Mouse (Mus musculus): ENCODE measurements around the gene Olfr317.
A peak's percentile ranks its signal among the peaks of the same experiment; 100 is the strongest.
"Not testable (repeated sequence)": the region's sequence is repeated elsewhere in the genome, so short reads cannot be mapped to it uniquely, and the experiment has no call there.

The Olfr317 gene

DNA sequence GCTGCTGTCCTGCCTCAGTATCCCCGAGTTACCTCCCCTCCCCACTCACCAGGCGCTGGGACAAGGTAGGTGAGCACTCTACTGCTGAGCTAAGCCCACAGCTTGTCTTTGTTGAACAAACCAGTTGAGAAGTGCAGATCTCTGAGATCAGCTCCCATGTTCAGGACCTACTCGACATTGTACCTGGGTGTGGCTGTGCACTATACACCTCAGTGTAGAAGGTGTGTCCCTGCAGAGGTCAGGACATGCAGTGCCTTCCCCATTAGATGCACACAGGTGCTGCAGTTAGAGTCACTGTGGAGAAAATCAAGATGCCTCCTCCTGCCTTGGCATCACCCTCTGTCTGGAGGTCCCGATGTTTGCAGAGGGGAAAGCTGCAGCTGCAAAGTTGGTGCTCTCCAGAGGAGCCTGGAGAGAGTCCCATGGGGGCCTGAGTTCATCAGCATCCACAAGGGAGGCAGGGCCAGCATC is at the start of gene Olfr317:
TSS of gene Olfr317 (minus strand) at position 421 of the 471 bp plus-strand sequence.
- no peak for DNase-seq (ENCODE audit: low spot score in 2 of 2)

- no peak for DNase-seq (ENCODE audit: low spot score in 2 of 2)
Observed at GRCm38 (mm10) chr11:58788346-58788745, 49.3 kb upstream of the Olfr317 start.

DNA sequence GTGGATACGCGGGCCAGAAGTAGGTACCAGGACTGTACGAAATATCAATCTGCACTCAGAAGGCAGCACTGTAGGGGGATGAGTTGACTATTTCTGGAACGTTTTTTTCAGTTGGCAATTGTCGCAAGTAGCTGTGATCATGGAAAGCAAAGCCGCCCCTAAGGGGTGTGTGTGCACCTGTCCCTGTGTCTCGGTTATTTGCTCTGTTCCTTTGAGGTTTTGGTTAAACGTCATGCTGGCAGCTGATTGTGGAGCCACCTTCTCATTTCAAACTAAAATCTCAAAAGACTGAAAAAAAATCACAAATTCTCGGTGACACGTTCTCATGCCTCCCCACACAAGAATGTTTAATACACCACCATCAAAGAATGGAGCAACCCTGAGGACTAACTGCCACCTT is 48.6 kb upstream of the Olfr317 start:
- no peak for DNase-seq (ENCODE audit: low spot score in 2 of 2)

DNA sequence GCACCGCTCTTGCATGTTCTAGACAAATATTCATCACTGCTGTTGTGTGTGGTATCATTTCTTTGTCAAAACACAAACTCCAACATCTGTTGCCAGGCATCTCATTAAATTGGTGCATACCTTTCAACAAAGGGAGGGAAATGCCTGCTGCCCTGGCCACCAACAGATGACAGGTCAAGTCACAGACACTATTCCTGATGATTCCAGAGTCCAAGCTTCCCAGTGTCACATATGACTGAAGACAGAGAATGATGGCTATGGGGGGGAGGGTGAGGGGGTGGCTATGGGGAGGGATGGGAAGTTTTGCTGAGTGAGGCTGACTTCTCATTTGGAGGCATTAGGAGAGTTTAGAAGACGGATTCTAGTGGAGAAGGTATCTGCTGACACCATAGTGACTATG is 45.2 kb upstream of the Olfr317 start:
- no peak for DNase-seq (ENCODE audit: low spot score in 2 of 2)

GRCm38 (mm10) chr11:58782480-58783089 is 43.6 kb upstream of the Olfr317 start, which contains the start of gene Olfr314:
Gene Olfr314 (plus strand): TSS chr11:58782952.
- no peak for DNase-seq (ENCODE audit: low spot score in 2 of 2)

DNA sequence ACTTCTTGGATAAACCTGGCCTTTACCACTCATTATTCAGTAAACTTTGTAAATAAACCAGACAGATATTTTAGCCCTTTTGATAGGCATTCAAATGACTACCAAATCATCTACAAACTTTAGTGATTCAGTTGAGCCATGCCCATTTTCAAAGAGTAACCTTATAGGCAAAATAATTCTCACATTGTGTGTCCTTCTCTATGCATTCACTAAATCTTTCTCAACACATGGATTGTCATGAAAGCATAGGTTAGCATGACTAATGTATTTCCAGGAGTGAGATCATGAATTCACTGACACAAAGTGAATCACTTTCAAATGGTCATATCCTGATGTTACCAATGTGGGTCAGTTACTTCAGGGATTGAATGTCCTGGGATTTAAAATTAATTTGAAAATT is 33.9 kb upstream of the Olfr317 start, which contains the start of gene Olfr315:
TSS of gene Olfr315 (plus strand) at position 301 of the 400 bp plus-strand sequence.
- DNase-seq (ENCODE audit: low spot score in 2 of 2) = no peak

GRCm38 (mm10) chr11:58752434-58752833 is 13.4 kb upstream of the Olfr317 start, which contains the start of gene Olfr316:
Gene Olfr316 (plus strand): TSS chr11:58752734.
- no peak for DNase-seq (ENCODE audit: low spot score in 2 of 2)

- DNase-seq (ENCODE audit: low spot score in 2 of 2) = peak; percentile 50 to 62
Observed at GRCm38 (mm10) chr11:58751096-58751495, 12.1 kb upstream of the Olfr317 start.

DNA sequence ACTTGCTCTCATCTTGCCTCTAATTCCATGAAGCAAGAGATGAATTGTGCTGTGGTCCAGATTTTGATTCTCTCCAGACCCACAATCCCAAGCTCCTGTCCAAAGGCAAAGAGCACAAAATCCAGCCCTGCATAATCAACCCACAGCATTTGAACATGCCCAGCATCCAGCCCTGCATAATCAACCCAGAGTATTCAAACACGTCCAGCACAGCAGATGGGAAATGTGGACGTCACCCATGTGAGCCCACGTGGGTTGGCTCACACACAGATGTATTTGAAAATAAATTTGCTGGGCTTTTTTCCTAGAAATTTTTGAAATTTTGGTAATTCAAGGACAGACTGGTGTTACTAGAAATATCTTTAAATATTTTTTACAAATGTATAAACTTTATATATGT is 5.6 kb downstream of the Olfr317 start:
- DNase-seq (ENCODE audit: low spot score in 2 of 2) = peak; percentile 20 to 40

DNA sequence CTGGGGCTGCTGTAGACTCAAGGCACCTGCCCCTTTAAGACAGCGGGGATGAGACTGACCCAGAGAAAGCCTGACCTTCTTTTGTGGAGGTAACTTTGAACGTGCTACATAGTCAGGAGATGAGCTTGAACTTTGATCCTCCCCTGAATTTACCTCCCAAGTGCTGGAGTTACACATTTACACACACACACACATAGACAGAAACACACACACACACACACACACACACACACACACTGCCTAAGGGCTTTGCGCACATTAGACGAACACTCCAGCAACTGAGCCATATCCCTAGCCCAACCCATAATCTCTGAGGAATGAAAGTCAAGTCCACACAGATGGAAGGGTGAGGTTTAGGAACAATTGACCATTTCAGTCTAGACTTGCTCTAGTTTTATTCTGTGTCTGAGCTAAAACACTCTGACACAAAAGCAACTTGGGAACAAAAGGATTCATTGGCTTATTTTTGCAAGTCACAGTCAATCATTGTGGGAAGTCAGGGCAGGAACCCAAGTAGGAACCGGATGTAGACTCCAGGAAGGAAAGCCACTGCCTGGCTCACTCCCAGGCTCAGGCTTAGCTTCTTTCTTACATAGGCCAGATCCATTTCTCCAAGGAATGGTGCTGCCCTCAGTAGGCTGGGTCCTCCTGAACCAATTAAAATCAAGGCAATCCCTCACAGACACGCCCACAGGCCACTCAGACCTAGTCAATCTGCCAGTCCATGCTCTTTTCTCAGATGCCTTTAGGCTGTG is 10.9 kb downstream of the Olfr317 start:
- DNase-seq (ENCODE audit: low spot score in 2 of 2) = not testable (repeated sequence)

- no peak for DNase-seq (ENCODE audit: low spot score in 2 of 2)
Observed at GRCm38 (mm10) chr11:58723914-58724313, 15.1 kb downstream of the Olfr317 start, which contains the start of gene Olfr318. Gene Olfr318 (minus strand): TSS chr11:58724014.

DNA sequence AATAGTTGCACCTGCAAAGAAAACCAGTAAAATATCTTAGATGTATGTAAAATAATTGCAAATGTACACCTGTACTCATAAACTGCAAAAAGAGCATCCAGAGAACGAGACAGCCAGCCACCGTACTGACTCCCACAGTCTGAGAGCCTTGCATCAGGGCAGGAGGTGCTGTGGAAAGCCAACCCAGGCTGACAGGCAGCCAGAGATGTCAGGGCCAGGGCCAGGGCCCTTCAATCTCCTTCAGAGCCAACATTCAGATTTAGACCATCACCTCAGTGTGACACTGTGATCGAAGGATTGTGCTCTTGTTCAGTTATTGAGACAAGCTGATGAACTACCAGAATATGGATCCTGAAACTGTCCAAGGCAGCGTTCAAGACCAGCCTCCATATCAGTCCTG is 19.3 kb downstream of the Olfr317 start:
- DNase-seq (ENCODE audit: low spot score in 2 of 2) = no peak

GRCm38 (mm10) chr11:58717723-58718122 is 21.3 kb downstream of the Olfr317 start:
- DNase-seq (ENCODE audit: low spot score in 2 of 2) = not testable (repeated sequence)

DNA sequence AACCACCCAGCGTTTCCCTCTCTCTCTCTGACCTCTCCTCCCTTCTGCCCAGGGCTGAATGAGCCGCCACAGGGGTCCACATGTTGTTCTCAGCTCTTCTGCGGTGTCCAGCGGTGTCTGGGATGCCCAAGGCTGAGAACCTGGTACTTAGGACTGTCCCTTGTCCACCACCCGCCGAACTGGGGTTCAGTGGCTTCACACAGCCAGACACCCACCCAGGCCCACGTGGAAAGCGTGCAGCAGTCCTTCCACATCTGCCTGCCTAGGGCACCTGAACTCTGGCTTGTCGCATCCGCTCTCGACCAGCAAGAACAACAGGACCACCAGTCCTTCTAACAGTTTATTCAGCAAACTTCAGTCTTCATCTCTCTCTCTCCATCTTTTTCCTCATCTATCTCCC is 29.9 kb downstream of the Olfr317 start:
- DNase-seq (ENCODE audit: low spot score in 2 of 2) = no peak

DNA sequence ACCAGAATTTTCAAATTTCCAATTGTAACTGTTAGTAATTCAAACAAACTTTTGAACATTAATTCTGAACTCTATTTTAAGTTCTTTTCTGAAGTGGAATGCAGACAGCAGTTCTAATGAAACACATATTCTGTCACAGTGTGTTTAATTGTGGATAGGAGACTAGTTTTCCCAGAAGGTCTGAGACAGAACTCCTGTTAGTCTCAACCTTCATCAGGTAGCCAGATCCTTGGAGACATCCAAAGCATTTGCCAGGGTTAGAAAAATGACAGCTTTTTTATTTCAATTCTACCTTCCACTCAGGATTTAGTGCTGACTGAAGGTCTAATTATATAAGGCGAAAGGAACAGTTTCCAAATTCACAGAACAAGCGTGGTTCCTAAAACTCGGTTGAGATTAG is 40.1 kb downstream of the Olfr317 start, which contains the start of gene Olfr319:
TSS of gene Olfr319 (plus strand) at position 301 of the 400 bp plus-strand sequence.
- DNase-seq (ENCODE audit: low spot score in 2 of 2) = no peak

All from right cerebral cortex, postnatal 36 days (tissue).